Comparison of ENCODE assay signal across 17 mouse cellular contexts in the genomic region with DNA sequence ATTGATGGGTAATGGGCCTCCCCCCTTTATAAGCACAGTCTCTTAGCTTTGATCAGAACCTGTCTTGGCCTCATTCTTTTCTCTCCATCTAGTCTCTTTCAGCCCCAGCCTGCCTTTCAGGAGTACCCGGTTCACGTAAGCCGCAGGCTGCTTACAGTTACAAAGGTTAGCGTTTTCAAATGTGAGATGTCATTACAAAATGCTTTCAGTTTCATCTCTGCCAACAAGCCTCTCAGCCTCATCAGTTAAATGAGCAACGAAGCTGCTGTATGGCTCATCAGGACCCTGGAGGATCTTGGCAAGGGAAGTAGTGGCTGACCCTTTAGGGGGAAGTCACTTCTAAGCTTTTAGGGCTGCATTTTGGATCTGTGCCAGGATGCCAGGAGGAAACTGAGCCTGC.
"Had no signal": no experiment of that assay in that cellular context is flagged by ENCODE, and none has a peak within 500 bp of the region (broad histone marks: within the 10 kb centered on the region; RNA-seq: fewer than 3 reads in every experiment).

No protein-coding gene starts in this region.

- H3K4me1 ChIP-seq: kidney, embryonic 15.5 days; limb, embryonic 12.5 days; limb, embryonic 15.5 days; liver, embryonic 13.5 days; megakaryocyte, embryonic 14.5 days; midbrain, embryonic 12.5 days; stomach, embryonic 15.5 days had no signal

- H3K4me3 ChIP-seq: kidney, embryonic 15.5 days; limb, embryonic 12.5 days; limb, embryonic 15.5 days; liver, embryonic 13.5 days; megakaryocyte, embryonic 14.5 days; midbrain, embryonic 12.5 days; stomach, embryonic 15.5 days had no signal

- H3K27me3 ChIP-seq: kidney, embryonic 15.5 days; limb, embryonic 12.5 days; limb, embryonic 15.5 days; liver, embryonic 13.5 days; megakaryocyte, embryonic 14.5 days; midbrain, embryonic 12.5 days; stomach, embryonic 15.5 days had no signal

- H3K9ac ChIP-seq: kidney, embryonic 15.5 days; limb, embryonic 12.5 days; limb, embryonic 15.5 days; liver, embryonic 13.5 days; midbrain, embryonic 12.5 days; stomach, embryonic 15.5 days had no signal

- H3K36me3 ChIP-seq: kidney, embryonic 15.5 days; limb, embryonic 12.5 days; limb, embryonic 15.5 days; liver, embryonic 13.5 days; midbrain, embryonic 12.5 days; stomach, embryonic 15.5 days had no signal

- H3K4me2 ChIP-seq: kidney, embryonic 15.5 days; limb, embryonic 12.5 days; limb, embryonic 15.5 days; liver, embryonic 13.5 days; midbrain, embryonic 12.5 days; stomach, embryonic 15.5 days had no signal

- DNase-seq: kidney, adult 11 months; kidney, adult 8-10 months; kidney, postnatal 10 days; kidney, postnatal 36 days; left cerebral cortex, postnatal 4 days; liver, embryonic 13.5 days; lung, adult 2 months; lung, postnatal 14 days; right cerebral cortex, postnatal 4 days; thymus, postnatal 25 days had no signal

- H3K9me3 ChIP-seq: kidney, embryonic 15.5 days; limb, embryonic 15.5 days; liver, embryonic 13.5 days; midbrain, embryonic 12.5 days; stomach, embryonic 15.5 days had no signal

- H3K27ac ChIP-seq: kidney, embryonic 15.5 days; limb, embryonic 12.5 days; limb, embryonic 15.5 days; liver, embryonic 13.5 days; macrophage; midbrain, embryonic 12.5 days; stomach, embryonic 15.5 days had no signal
